12 mouse cellular contexts compared by ENCODE assay signal in genomic region chrX:103674674-103675073, GRCm38 (mm10). TPM values are rescaled to one million over a fixed set of nuclear protein-coding genes. Genes with fewer than 3 reads are reported as not detected.
DNase-seq lines count a peak whose midpoint lies in the region; ATAC-seq lines count a peak whose summit lies in the region.
"Had no signal": no experiment of that assay in that cellular context is flagged by ENCODE, and none has a peak within 500 bp of the region (broad histone marks: within the 10 kb centered on the region; RNA-seq: fewer than 3 reads in every experiment).

No protein-coding gene starts in this region.

- no peak overlapping the region for H3K27ac ChIP-seq in kidney, embryonic 15.5 days

- no peak overlapping the region for H3K4me3 ChIP-seq in kidney, embryonic 15.5 days (replicated peaks)
- H3K4me3 ChIP-seq: erythroblast, embryonic 14.5 days had no signal

- ATAC-seq in kidney, embryonic 15.5 days (replicated peaks; ENCODE audit: low FRiP score) = no peak

- peaks cover 20% of the 10 kb centered on the region for H3K27me3 ChIP-seq in kidney, embryonic 15.5 days

- H3K4me2 ChIP-seq in kidney, embryonic 15.5 days = no peak overlapping the region

- no peak overlapping the region for H3K9ac ChIP-seq in kidney, embryonic 15.5 days

- peak; percentile 10 for DNase-seq in adrenal gland, postnatal 14 days
- DNase-seq in adrenal gland, postnatal 4 days (ENCODE audit: low spot score in 2 of 2) = no peak
- peak; percentile 43 for DNase-seq in kidney, adult 11 months
- DNase-seq in A20 (ENCODE audit: low read depth, low spot score) = peak; percentile 46
- peak; percentile 36 for DNase-seq in embryo, embryonic 11 days
- no peak for DNase-seq in c-Kit-positive CD71-positive TER-119-positive erythroid progenitor cells, embryonic 14.5 days (ENCODE audit: low spot score)
- no peak for DNase-seq in urinary bladder, postnatal 10 days (ENCODE audit: low spot score)

- H3K36me3 ChIP-seq in kidney, embryonic 15.5 days = no peaks in the 10 kb centered on the region

- H3K4me1 ChIP-seq in kidney, embryonic 15.5 days = no peaks in the 10 kb centered on the region

- H3K9me3 ChIP-seq in kidney, embryonic 15.5 days (replicated peaks) = no peaks in the 10 kb centered on the region

- WGBS in kidney, embryonic 15.5 days = 32% methylated on average over 2 of the region's 2 CpGs

RNA-seq across cellular contexts. Expression of gene Zcchc13, which starts 44.3 kb away (rescaled TPM):
- not detected in 2 replicates for total RNA-seq in adrenal gland, postnatal 14 days (2021)
- not detected for total RNA-seq in adrenal gland, postnatal 4 days (2021)
- polyA plus RNA-seq in kidney, embryonic 15.5 days (2015; fragmentation: Nextera tagmentation; extraction: Ambion mirVana) = not detected in 2 replicates
- total RNA-seq: gastrocnemius, postnatal 4 days; left cerebral cortex, postnatal 25 days had no signal
- polyA plus RNA-seq: erythroblast, embryonic 14.5 days; stomach, embryonic 14.5 days had no signal

Comparison
In these comparisons a context has a peak if more than half of its experiments do, and no peak if none do; other contexts are left out.
1. DNase-seq: peak in adrenal gland, postnatal 14 days (single experiment), kidney, adult 11 months (single experiment), A20 (single experiment) and embryo, embryonic 11 days (single experiment); none in adrenal gland, postnatal 4 days (0 of 2), c-Kit-positive CD71-positive TER-119-positive erythroid progenitor cells, embryonic 14.5 days (single experiment) and urinary bladder, postnatal 10 days (single experiment).